Mouse (Mus musculus) lung, postnatal 36 days (tissue): Measurements from ENCODE around the gene Dusp8.
"Not testable (repeated sequence)": the region's sequence is repeated elsewhere in the genome, so short reads cannot be mapped to it uniquely, and the experiment has no call there.

Experiments used
- DNase-seq: peaks from one replicate; pipeline ENCODE4 v3.0.0; 2022; ENCODE audit warnings: mixed read lengths

The Dusp8 gene

DNA sequence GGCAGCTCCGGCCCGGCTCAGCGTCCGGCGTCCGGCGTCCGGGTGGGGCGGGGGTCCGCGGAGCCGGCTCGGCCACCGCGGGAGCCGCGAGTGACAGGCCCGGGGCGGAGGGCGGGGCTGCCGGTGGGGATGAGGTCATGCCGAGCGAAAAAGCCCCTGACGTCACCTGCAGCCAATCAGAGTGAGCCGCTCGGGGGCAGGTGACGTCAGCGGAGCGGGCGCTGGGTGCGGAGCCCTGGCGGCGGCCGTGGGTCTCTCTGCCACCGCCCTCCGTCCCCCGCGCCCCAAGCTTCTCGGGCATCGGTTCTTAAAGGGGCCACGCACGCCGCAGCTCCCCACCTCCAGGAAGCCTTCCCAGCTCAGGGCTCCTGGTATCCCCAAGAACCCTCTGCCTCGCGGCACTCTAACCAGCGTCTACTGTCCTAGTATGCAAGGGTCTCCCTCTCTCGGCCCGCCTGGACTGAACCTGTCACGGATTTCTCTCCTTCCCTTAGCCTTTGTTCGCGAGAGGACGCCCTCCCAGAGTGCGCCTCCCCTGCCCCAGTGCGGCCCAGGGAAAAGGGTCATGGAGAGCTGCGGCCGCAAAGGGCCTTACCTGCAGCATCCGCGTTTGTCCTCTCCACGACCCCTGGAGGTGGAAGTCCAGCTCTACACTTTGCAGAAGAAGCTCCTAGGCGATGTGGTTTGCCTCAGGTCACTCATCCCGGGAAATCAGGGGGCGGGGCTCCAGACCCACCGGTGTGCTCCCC, at the start of gene Dusp8:
Gene Dusp8, minus strand, starts transcription at position 661 of the 749 bp plus-strand sequence.
- DNase-seq = peak; percentile 94

GRCm38 (mm10) chr7:142144507-142144906, 48.9 kb upstream of the Dusp8 start, which contains the start of gene Gm45337:
Gene Gm45337, minus strand, starts transcription at chr7:142144607.
- DNase-seq = no peak

DNA sequence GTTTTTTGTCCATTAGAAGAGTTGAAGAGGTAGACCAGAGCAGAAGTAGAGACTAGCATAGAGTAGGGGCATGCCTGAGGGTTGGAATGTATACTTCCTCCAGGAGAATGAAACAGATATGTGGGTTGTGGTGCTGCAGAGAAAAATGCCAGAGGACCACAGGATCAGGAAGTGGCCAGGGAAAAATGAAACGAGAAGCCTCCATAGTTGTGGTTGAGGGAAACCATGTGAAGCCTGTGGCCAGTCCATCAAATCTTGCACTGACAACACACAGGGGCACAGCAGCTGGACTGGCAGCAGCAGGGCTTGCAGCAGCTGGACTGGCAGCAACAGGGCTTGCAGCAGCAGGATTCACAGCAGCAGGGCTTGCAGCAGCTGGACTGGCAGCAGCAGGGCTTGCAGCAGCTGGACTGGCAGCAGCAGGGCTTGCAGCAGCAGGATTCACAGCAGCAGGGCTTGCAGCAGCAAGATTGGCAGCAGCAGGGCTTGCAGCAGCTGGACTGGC, 47.9 kb upstream of the Dusp8 start:
- not testable (repeated sequence) for DNase-seq

- no peak for DNase-seq
Measured at GRCm38 (mm10) chr7:142140696-142141095, 45.1 kb upstream of the Dusp8 start.

GRCm38 (mm10) chr7:142135934-142136333, 40.3 kb upstream of the Dusp8 start, which contains the start of gene Gm39115:
Gene Gm39115, minus strand, starts transcription at chr7:142136034.
- DNase-seq = not testable (repeated sequence)

- no peak for DNase-seq
Measured at GRCm38 (mm10) chr7:142134206-142134995, 38.8 kb upstream of the Dusp8 start.

- DNase-seq = no peak
Measured at GRCm38 (mm10) chr7:142128843-142129242, 33.2 kb upstream of the Dusp8 start.

- DNase-seq = not testable (repeated sequence)
Measured at GRCm38 (mm10) chr7:142120629-142121028, 25.0 kb upstream of the Dusp8 start, which contains the start of gene Gm45618. Gene Gm45618, minus strand, starts transcription at chr7:142120729.

- peak; percentile 8 for DNase-seq
Measured at GRCm38 (mm10) chr7:142119632-142120031, 24.0 kb upstream of the Dusp8 start.

DNA sequence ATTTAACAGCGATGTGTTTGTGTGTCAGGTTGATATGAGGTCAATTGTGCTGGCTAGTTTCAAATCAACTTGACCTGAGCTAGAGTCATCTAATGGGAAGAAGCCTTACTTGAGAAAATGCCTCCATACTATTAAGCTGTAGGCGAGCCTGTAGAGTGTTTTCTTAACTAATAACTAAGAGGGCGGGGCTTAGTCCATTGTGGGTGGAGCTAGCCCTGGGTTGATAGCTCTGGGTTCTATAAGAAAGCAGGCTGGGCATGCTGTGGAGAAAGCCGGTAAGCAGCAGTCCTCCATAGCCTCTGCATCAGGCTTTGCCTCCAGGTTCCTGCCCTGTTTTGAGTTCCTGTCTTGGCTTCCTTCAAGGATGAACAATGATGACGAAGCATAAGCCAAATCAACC, 9.1 kb upstream of the Dusp8 start:
- no peak for DNase-seq

- DNase-seq = peak; percentile 91
Measured at GRCm38 (mm10) chr7:142097776-142098175, 2.1 kb upstream of the Dusp8 start.

DNA sequence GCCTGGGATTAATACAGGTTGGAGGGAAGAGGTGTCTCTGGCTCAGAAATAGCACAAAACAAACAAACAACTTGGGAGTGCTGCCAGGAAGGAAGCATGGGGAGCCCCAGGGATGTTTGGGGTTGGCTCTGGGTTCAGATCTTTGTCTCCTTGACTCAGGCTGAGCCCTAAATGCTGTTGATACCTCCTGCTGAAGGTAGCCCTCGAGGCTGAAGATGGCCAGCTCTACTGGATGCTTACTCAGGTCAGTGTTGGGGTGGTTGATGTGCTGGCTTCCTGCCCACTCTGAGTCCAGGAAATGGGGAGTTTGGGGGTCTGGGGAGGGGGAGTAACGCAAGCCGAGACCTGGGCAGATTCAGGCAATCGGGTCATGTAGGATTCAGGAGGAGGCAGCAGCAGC, 1.1 kb upstream of the Dusp8 start:
- no peak for DNase-seq

GRCm38 (mm10) chr7:142094301-142095143, 1.1 kb downstream of the Dusp8 start:
- peak; percentile 32 for DNase-seq

DNA sequence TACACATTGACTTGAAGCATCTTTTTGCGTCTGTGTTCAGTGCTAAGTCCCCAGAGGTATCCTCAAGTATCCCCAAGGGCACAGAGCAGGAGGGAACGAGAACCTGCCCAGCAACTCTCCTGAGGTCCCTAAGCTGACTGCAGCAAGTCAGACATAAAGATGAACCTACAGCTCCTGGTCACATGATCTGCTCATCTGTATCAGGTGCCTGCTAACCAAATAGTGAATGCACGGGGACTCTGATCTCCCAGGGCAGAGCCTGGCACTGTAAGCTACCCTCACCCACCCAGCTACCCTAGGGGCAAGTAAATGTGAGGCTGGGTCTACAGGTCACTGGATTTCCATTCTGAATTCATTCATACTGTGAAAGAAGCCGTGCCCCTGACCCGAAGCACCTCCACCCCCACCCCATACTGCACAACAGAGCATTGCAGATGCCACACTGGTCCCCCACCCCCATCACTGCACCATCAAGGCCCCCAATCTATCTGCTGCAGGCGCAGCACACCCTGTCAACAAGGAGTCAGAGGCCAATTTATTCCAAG, 1.9 kb downstream of the Dusp8 start:
- no peak for DNase-seq

GRCm38 (mm10) chr7:142092991-142093390, 2.7 kb downstream of the Dusp8 start:
- DNase-seq = no peak

DNA sequence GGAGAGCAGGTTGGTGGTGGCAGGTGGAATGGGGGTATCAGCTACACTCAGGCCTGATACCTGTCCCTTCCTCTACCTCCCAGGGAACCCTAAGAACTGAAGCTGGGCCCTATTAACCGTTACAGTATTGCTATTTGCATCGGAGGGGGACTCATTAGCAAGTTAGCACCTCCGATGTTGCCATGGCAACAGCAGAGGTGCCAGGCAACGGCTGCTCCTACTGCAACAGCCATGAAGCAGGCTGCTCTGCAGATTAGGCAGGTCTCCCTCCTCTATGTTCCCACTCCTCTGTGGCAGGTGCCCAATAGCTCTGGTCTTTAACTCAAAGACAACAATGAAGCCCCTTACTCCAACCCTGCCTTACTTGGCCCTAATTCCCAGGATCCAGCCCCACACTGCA, 3.8 kb downstream of the Dusp8 start:
- DNase-seq = no peak

GRCm38 (mm10) chr7:142089648-142090447, 5.8 kb downstream of the Dusp8 start:
- DNase-seq = no peak

DNA sequence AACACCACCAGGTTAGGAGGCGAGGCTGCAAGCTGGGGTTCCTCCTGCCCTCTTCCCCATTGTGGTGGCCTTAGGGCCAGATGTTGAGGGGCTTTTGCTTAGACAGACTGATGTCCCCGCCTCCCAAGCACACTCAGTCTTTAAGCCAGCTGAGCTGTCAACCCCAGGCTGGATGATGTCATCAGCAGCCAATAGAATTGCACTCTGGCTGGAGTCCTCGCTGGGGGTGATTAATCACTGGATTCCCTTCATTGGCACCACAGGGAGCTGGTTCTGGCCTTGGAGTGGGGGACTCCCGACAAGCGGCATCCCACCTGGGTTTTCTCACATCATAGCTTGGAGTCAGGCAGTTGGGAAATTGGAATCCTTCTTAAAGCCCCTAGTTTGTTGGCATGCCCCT, 6.8 kb downstream of the Dusp8 start:
- no peak for DNase-seq

GRCm38 (mm10) chr7:142087069-142087652, 8.5 kb downstream of the Dusp8 start:
- no peak for DNase-seq

GRCm38 (mm10) chr7:142086159-142086905, 9.3 kb downstream of the Dusp8 start:
- DNase-seq = no peak
